Mouse (Mus musculus) lung, adult 2 months (tissue): ENCODE measurements around the gene Ppp1r9b. TPM values are rescaled to one million over a fixed set of nuclear protein-coding genes. Genes with fewer than 3 reads are reported as not detected.
A peak's percentile ranks its signal among the peaks of the same experiment; 100 is the strongest.

ENCODE experiments used
- DNase-seq: peaks from one replicate; pipeline ENCODE4 v3.0.0; 2022
- H3K4me1 ChIP-seq: fragments of 200-500 bp; 2 replicates; pipeline ENCODE4 v1.6.1; 2011; ENCODE audit warnings: low read length; ENCODE audit not compliant: control insufficient read depth, insufficient read depth
- H3K4me3 ChIP-seq: fragments of 200-500 bp; replicated peaks from 2 replicates; pipeline ENCODE3; 2011; ENCODE audit warnings: low read depth, mild to moderate bottlenecking, control low read depth, low read length; ENCODE audit errors: extremely low read depth
- CTCF ChIP-seq: fragments of 200-500 bp; IDR thresholded peaks from 2 replicates; pipeline ENCODE4 v1.5.1; 2011; ENCODE audit warnings: mild to moderate bottlenecking, low read length, control low read depth; ENCODE audit not compliant: insufficient read depth
- POLR2A ChIP-seq: fragments of 200-500 bp; IDR thresholded peaks from 2 replicates; pipeline ENCODE4 v1.6.1; 2011; ENCODE audit warnings: low read depth, mild to moderate bottlenecking, control low read depth, low read length, borderline replicate concordance; ENCODE audit errors: extremely low read depth
- WGBS: fragments of 180-500 bp; shearing (Covaris S2); methylation state at CpG from one replicate; pipeline ENCODE4 v1.1.7; 2018; 5-methylcytosine and 5-hydroxymethylcytosine counted together
- polyA plus RNA-seq: library from polyadenylated mRNA; depleted of rRNA; stranded (reverse); fragments of >200 nt; gene quantifications from 2 replicates; pipeline ENCODE4 v1.2.3, GENCODE M21; 2012; rRNA removed

The Ppp1r9b gene
- polyA plus RNA-seq, 1 experiment: 67.7 TPM

GRCm38 (mm10) chr11:95041139-95041609 lies 50.3 kb downstream of the Ppp1r9b start, which contains the start of gene Pdk2:
Gene Pdk2, minus strand, starts transcription at chr11:95041354.
- WGBS: under 1% methylated on average over 41 of the region's 41 CpGs

GRCm38 (mm10) chr11:95042096-95042495 lies 51.3 kb downstream of the Ppp1r9b start:
- peak; percentile 68; the same call in 1 of the 2 replicates for TF ChIP-seq POLR2A
- TF ChIP-seq CTCF: peak; percentile 64
- Histone ChIP-seq H3K4me1 (no peaks in the 10 kb centered on the region), H3K4me3 (peak overlapping the region; percentile 67)
- WGBS: 0% methylated on average over 11 of the region's 11 CpGs
- DNase-seq: peak; percentile 78

More at GRCm38 (mm10) chr11:95041139-95041609, 50.3 kb downstream of the Ppp1r9b start, which contains the start of gene Pdk2:
- no peaks in the 10 kb centered on the region for H3K4me1 ChIP-seq
- TF ChIP-seq POLR2A: peak; percentile 89
- TF ChIP-seq CTCF: no peak
- DNase-seq: peak; percentile 92
- peak within 1 kb of the TSS; percentile 84 for H3K4me3 ChIP-seq

GRCm38 (mm10) chr11:95043060-95043459 lies 52.2 kb downstream of the Ppp1r9b start:
- no peak for DNase-seq
- WGBS: 74% methylated on average over 4 of the region's 4 CpGs
- TF ChIP-seq CTCF: no peak
- no peak for TF ChIP-seq POLR2A
- Histone ChIP-seq H3K4me1 (no peaks in the 10 kb centered on the region), H3K4me3 (no peak overlapping the region)

DNA sequence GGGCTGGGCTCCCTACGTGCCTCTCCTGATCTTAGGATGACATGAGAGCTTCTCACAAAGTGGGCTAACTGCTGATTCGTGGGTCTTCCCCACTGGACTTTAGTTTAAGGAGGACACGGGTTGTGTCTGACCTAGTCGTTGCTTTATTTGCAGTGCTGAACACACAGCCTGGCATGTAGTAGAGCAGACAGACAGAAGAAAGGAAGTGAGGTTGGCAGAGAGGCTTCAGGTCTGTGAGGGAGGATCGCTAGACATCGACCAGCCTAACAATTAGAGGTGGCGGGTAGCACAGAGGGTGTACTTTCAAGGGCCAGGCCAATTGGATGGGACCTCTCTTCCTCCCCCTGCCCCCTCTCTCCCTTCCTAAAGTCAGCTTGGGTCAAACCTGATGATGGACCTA lies 52.8 kb downstream of the Ppp1r9b start:
- no peak for TF ChIP-seq CTCF
- TF ChIP-seq POLR2A: no peak
- no peak overlapping the region for H3K4me3 ChIP-seq
- H3K4me1 ChIP-seq: no peaks in the 10 kb centered on the region
- no peak for DNase-seq
- 58% methylated on average over 7 of the region's 7 CpGs for WGBS

- WGBS: 72% methylated on average over 12 of the region's 13 CpGs
Measured at GRCm38 (mm10) chr11:95044185-95044870, 53.5 kb downstream of the Ppp1r9b start.

GRCm38 (mm10) chr11:95046980-95047680 lies 56.3 kb downstream of the Ppp1r9b start:
- TF ChIP-seq CTCF (peak; percentile 76), POLR2A (no peak)
- Histone ChIP-seq H3K4me1 (no peaks in the 10 kb centered on the region), H3K4me3 (no peak overlapping the region)
- 53% methylated on average over 9 of the region's 9 CpGs for WGBS
- peak; percentile 54 for DNase-seq

More at GRCm38 (mm10) chr11:95044185-95044870, 53.5 kb downstream of the Ppp1r9b start:
- no peaks in the 10 kb centered on the region for H3K4me1 ChIP-seq
- TF ChIP-seq CTCF (no peak), POLR2A (no peak)
- no peak for DNase-seq
- no peak overlapping the region for H3K4me3 ChIP-seq

DNA sequence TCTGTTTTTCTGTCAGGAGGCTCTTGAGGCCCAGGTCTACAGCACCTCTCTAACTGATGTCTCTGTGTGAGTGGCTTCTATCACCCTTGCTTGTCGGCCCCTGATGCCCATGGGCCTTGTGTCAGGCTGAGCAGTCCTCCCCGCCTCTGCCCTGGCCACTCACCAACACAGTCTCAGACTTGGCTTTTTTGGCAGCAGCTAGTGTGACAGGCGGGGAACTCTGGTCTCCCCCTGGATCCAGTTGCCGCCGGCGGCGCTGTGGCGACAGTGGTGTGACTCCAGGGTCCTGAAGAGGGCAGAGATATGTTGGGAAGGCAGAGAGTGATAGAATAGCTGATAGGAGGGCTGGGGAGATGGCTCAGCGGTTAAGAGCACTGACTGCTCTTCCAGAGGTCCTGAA lies 62.2 kb downstream of the Ppp1r9b start:
- 74% methylated on average over 9 of the region's 9 CpGs for WGBS
- DNase-seq: no peak
- no peak overlapping the region for H3K4me3 ChIP-seq
- TF ChIP-seq POLR2A: no peak
- no peak for TF ChIP-seq CTCF
- no peaks in the 10 kb centered on the region for H3K4me1 ChIP-seq

Other genes with a start within 250 kb of the Ppp1r9b start
- 0.15 TPM in 2 replicates for gene Cdc34b, start 249.3 kb upstream of the Ppp1r9b start, polyA plus RNA-seq
- not detected in 2 replicates for gene Tmem92, start 208.3 kb upstream of the Ppp1r9b start, polyA plus RNA-seq
- gene Col1a1, start 54.8 kb upstream of the Ppp1r9b start, polyA plus RNA-seq: 108 and 115 TPM in 2 replicates
- not detected in 2 replicates for gene Hils1, start 23.4 kb upstream of the Ppp1r9b start, polyA plus RNA-seq
- gene Sgca, start 14.7 kb upstream of the Ppp1r9b start, polyA plus RNA-seq: 19.9 and 54.4 TPM in 2 replicates
- 5.9 and 7.0 TPM in 2 replicates for gene Samd14, start 18.8 kb downstream of the Ppp1r9b start, polyA plus RNA-seq
- 53.0 and 67.3 TPM in 2 replicates for gene Pdk2, start 50.3 kb downstream of the Ppp1r9b start, polyA plus RNA-seq
- gene Itga3, start 85.8 kb downstream of the Ppp1r9b start, polyA plus RNA-seq: 181 and 187 TPM in 2 replicates
- gene Dlx3, start 129.1 kb downstream of the Ppp1r9b start, polyA plus RNA-seq: 0.05 and 2.0 TPM in 2 replicates
- 0.20 and 0.50 TPM in 2 replicates for gene Dlx4, start 155.2 kb downstream of the Ppp1r9b start, polyA plus RNA-seq